Mouse (Mus musculus) bone marrow, adult 2 months (tissue): Measurements from ENCODE around the gene Sbsn. TPM values are rescaled to one million over a fixed set of nuclear protein-coding genes. Genes with fewer than 3 reads are reported as not detected.

Experiments used
- H3K27ac ChIP-seq: fragments of 200-500 bp; 2 replicates; pipeline ENCODE4 v1.5.1; 2012; ENCODE audit warnings: low read depth, mild to moderate bottlenecking, control low read depth, inconsistent platforms, low read length; ENCODE audit not compliant: control insufficient read depth, poor library complexity, insufficient read depth
- H3K4me1 ChIP-seq: fragments of 200-500 bp; 2 replicates; pipeline ENCODE4 v1.6.1; 2011; ENCODE audit warnings: low read length; ENCODE audit not compliant: control insufficient read depth, insufficient read depth
- H3K4me3 ChIP-seq: fragments of 200-500 bp; replicated peaks from 2 replicates; pipeline ENCODE3; 2011; ENCODE audit warnings: mild to moderate bottlenecking, low read depth, low read length, control low read depth; ENCODE audit not compliant: control insufficient read depth
- CTCF ChIP-seq: fragments of 200-500 bp; IDR thresholded peaks from 2 replicates; pipeline ENCODE4 v1.5.1; 2011; ENCODE audit warnings: low read length, control low read depth; ENCODE audit not compliant: control insufficient read depth, insufficient read depth
- POLR2A ChIP-seq: fragments of 200-500 bp; IDR thresholded peaks from 2 replicates; pipeline ENCODE4 v1.6.1; 2011; ENCODE audit warnings: low read depth, mild to moderate bottlenecking, control low read depth, low read length, borderline replicate concordance; ENCODE audit not compliant: control insufficient read depth
- WGBS: fragments of 180-500 bp; shearing (Covaris S2); methylation state at CpG from one replicate; pipeline ENCODE4 v1.1.7; 2018; 5-methylcytosine and 5-hydroxymethylcytosine counted together
- polyA plus RNA-seq: library from polyadenylated mRNA; stranded (reverse); fragments of >200 nt; gene quantifications from 2 replicates; pipeline ENCODE4 v1.2.4, GENCODE M21; 2011; ENCODE audit warnings: low replicate concordance; ENCODE audit not compliant: missing spikeins, insufficient read depth, insufficient read length

Gene Sbsn
- polyA plus RNA-seq, 1 experiment: 6.4 TPM

DNA sequence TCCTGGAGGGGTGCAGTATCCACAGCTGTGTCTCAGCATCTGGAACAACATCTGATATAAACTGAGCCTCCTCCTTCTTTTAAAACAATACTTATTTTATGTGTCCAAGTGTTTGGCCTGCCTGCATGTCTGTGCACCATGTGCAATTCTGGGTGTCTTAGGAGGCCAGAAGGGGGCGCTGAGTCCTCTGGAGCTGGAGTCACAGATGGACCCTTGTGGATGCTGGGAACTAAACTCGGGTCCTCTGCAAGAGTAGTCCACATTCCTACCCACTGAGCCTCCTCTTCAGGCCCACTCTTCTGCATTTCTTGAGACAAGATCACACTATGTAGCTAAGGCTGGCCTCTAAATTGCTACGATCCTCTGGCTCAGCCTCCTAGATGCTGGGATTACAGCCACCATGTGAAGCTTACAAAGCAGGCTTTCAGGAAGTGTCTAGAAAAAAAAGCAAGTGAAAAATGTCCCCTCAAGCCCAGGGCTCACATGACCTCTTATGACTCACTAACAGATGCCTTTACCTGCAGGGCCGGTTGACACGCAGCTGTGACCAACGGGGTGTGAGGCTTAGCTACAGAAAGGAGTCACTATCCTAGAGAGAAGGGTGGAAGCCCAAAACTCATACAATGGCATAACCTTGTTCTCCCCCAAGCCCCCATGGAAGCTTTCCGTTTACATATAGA, 3.6 kb upstream of the Sbsn start:
- no peaks in the 10 kb centered on the region; the same call in 1 of the 2 replicates for H3K4me1 ChIP-seq

DNA sequence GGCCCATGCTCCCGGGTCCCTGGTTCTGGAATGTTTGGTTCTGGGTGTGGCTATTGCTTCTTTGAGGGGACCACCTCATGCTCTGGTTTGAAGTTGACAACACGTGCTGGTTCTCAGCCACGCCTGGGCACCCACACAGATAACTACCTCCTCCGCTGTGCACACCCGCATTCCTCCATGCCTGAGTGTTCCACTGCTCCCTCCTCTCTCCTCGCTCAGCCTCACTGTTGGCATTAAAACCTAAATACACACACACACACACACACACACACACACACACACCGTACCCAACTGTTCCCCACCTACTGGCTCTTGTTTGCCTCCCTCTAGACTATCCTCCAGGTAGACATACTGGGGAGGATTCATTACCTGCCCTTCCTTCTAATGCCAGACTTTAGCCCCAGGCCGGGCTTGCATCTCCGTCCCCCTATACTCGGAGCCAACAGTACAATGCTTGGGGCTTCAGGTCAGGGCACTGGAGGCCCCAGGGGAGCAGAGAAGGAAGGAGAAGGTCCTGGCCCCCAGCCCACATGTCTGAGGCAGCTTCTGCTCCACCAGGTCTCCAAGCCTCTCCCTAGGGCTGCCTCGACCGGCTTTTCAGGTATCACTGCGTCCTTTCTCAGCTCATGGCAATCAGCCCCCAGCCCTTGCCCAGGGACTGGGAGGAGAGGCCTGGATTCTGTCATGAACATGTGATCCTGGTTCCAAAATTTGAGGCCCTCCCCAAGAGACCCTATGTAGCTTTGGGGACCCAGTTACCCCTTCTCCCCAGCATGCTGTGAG, 1.3 kb upstream of the Sbsn start:
- no peaks in the 10 kb centered on the region for H3K4me1 ChIP-seq
- WGBS: 83% methylated on average over 13 of the region's 13 CpGs
- no peak overlapping the region for H3K4me3 ChIP-seq
- no peak for TF ChIP-seq POLR2A
- TF ChIP-seq CTCF: no peak
- no peak overlapping the region for H3K27ac ChIP-seq

More for the DNA sequence above, 3.6 kb upstream of the Sbsn start:
- H3K27ac ChIP-seq: no peak overlapping the region
- WGBS: 88% methylated on average over 7 of the region's 7 CpGs
- 0 out of 2 replicates have a peak, but pooled peaks have one; percentile 21 for TF ChIP-seq CTCF
- TF ChIP-seq POLR2A: no peak
- no peak overlapping the region for H3K4me3 ChIP-seq

DNA sequence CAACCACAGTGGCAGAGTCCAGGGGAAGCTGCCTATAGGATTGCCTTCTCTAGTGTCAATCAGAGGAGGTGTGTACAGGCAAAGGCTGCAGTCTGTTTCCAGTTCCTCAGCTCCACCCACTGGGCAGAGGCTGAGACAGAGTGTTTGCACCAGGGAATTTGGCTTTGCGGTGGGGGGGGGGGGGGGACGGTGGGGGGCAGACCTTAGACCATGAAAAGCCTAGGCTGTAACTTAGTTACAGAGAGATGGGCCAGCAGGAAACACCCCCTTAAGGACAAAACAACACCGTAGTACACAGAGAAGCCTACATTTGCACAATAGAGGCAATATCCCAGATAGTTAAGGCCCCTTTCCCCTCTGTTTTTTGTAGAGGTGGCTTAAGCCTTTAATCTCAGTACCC, 5.7 kb downstream of the Sbsn start:
- H3K4me1 ChIP-seq: no peaks in the 10 kb centered on the region; the same call in 1 of the 2 replicates
- no peak for TF ChIP-seq CTCF
- no peak for TF ChIP-seq POLR2A
- WGBS: 76% methylated on average over 3 of the region's 3 CpGs
- H3K27ac ChIP-seq: no peak overlapping the region
- H3K4me3 ChIP-seq: no peak overlapping the region

DNA sequence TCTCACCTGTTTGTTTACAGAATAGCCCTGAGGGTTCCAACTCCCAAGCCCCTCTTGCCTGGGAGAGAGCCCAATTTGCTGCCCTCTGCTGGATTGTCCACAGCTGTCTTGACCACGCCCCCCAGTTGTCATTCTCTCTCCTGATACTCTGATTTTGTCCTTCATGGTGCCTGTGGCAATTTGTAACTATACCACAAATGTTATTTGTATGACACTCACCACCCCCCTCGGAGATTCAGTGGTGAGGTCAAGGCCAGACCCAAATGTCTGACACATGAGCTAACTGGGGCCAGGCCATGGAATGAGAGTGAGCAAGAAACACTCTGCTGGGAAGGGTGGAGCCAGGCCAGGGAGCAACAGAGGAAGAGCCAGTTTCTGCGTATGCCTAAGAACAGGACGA, 7.6 kb downstream of the Sbsn start:
- Histone ChIP-seq H3K4me3 (no peak overlapping the region), H3K4me1 (no peaks in the 10 kb centered on the region; the same call in 1 of the 2 replicates), H3K27ac (no peak overlapping the region)
- WGBS: 63% methylated on average over 4 of the region's 4 CpGs
- TF ChIP-seq POLR2A (no peak), CTCF (peak; percentile 41; the same call in 1 of the 2 replicates)

DNA sequence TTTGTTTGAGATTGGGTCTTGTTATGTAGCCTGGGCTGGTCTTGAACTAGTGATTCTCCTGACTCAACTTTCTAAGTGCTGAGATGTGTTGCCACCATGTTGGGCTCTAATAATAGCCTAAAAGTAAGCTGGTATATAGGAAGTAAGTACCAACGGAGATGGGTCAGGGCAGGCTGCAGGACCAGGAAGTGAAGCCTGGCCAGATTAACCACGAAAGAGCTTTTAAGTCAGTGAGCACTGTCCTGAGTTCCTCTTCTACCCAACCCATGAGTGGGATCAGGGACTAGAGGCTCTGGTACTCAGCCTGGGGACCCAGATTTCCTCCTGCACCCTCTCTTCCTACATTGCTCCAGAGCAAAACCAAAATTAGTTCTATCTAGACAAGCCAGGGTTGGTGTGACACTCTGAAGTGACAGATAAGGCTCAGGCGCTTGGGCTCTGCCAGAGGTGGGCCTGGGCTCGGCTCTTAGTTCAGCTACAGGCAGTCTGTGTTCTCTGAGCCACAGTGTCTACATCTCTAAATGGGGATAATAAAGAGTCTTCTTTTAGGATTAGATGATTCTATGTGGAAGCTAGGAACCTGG, 10.6 kb downstream of the Sbsn start:
- no peak for TF ChIP-seq CTCF
- no peak for TF ChIP-seq POLR2A
- 5% methylated on average over 4 of the region's 4 CpGs for WGBS
- Histone ChIP-seq H3K27ac (no peak overlapping the region), H3K4me1 (no peaks in the 10 kb centered on the region; the same call in 1 of the 2 replicates), H3K4me3 (no peak overlapping the region)

DNA sequence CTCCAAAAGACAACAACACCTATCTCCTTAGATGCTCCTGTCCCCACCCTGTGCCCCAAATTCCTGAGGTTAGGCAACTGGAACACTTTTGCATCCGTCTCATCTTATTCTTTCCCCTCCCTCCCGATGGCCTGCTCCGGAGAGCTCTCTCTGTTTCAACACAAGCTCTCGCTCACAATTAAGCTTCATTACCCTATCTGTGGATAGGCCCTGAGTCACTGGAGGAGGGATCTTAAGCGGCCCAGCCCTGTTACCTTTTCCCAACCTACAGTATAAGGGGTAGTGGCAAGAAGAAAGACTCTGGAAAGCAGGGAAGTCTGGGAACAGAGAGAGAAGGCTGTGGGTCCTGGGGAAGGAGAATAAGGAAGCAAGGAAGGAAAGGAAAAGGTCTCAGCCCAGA, 12.2 kb downstream of the Sbsn start, which contains the start of gene Dmkn:
Gene Dmkn, plus strand, starts transcription at position 301 of the 400 bp plus-strand sequence.
- WGBS: 73% methylated on average over 5 of the region's 5 CpGs
- Histone ChIP-seq H3K4me1 (no peaks in the 10 kb centered on the region; the same call in 1 of the 2 replicates), H3K27ac (no peak within 1 kb of the TSS)

DNA sequence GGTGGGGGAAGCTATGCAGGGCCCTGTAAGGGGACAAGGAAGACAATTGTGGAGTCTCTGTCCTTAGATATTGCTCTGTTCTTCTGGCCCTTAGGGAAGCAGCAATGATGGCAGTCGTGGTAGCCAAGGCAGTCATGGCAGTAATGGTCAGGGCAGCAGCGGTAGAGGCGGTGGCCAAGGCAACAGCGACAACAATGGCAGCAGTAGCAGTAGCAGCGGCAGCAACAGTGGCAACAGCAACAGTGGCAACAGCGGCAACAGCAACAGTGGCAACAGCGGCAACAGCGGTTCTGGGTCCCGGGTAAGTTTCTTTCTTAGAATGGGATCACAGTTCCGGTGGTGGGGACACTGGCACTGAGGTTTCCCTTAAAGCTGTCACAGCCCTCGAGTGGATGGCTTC, 13.9 kb downstream of the Sbsn start:
- WGBS: 57% methylated on average over 11 of the region's 11 CpGs
- Histone ChIP-seq H3K27ac (no peak overlapping the region), H3K4me1 (no peaks in the 10 kb centered on the region; the same call in 1 of the 2 replicates), H3K4me3 (no peak overlapping the region)
- TF ChIP-seq POLR2A: no peak
- TF ChIP-seq CTCF: no peak

More for the DNA sequence above, 12.2 kb downstream of the Sbsn start, which contains the start of gene Dmkn:
- no peak within 1 kb of the TSS for H3K4me3 ChIP-seq
- TF ChIP-seq POLR2A (no peak), CTCF (no peak)

DNA sequence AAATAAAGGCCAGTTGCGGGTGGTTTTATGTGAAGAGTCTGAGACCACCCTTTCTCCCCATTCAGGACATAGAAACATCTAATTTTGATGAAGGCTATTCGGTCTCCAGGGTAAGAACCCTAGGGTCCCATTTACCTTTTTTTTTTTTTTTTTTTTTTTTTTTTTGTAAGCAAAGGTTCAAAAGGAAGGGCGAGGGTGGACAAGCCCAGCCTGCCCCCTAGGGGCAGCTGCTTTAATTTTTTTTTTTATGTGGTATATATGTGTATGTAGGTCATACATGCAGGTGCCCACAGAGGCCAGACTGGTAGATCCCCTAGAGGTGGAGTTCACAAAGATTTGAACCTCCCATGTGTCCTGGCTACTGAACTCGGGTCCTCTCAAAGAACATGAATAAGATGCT, 15.1 kb downstream of the Sbsn start:
- 73% methylated on average over 4 of the region's 4 CpGs for WGBS

More for the DNA sequence above, 15.1 kb downstream of the Sbsn start:
- Histone ChIP-seq H3K4me1 (no peaks in the 10 kb centered on the region; the same call in 1 of the 2 replicates), H3K4me3 (no peak overlapping the region), H3K27ac (no peak overlapping the region)
- no peak for TF ChIP-seq CTCF
